Mouse (Mus musculus): ENCODE data around the gene Lin54. TPM values are rescaled to one million over a fixed set of nuclear protein-coding genes. Genes with fewer than 3 reads are reported as not detected.

The Lin54 gene
- polyA plus RNA-seq, 1 experiment from 2014 or later: 11.5 TPM

- H3K27ac ChIP-seq (replicated peaks; ENCODE audit: low read depth, low read length): no peak overlapping the region
- peaks cover 21% of the 10 kb centered on the region for H3K36me3 ChIP-seq (ENCODE audit: control insufficient read depth, insufficient read depth, low read length)
- H3K27me3 ChIP-seq (ENCODE audit: control insufficient read depth, insufficient read depth, low read length): no peaks in the 10 kb centered on the region
- ATAC-seq (ENCODE audit: low FRiP score, low TSS enrichment) (no peak), DNase-seq (no peak)
- no peak overlapping the region for H3K4me2 ChIP-seq (ENCODE audit: low read length)
- H3K9ac ChIP-seq (replicated peaks; ENCODE audit: low read length): no peak overlapping the region
- WGBS: 89% methylated on average over 3 of the region's 3 CpGs
- no peaks in the 10 kb centered on the region for H3K4me1 ChIP-seq (ENCODE audit: control insufficient read depth, insufficient read depth, low read length)
- no peak overlapping the region for H3K4me3 ChIP-seq (replicated peaks; ENCODE audit: low read depth, low read length)
- H3K9me3 ChIP-seq (ENCODE audit: control insufficient read depth, low read length): no peaks in the 10 kb centered on the region
These were observed 24.1 kb downstream of the Lin54 start for GRCm38 (mm10) chr5:100476328-100476727.

DNA sequence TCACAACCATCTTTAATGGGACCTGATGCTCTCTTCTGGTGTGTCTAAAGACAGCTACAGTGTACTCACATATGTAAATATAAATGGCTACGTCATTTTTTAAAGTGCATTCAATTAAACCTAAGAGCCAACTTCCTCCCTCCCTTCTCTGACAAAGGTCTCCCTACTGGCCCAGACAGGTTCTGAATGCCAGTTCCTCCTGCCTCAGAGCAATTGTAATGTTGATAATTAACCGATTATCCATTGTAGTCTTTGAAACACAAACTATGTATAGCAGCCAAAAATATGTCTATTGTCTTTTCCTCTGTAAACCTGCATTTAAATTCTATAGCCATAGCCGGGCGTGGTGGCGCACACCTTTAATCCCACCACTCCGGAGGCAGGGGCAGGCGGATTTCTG lies 33.1 kb downstream of the Lin54 start:
- Histone ChIP-seq H3K4me2 (ENCODE audit: low read length) (no peak overlapping the region), H3K9me3 (ENCODE audit: control insufficient read depth, low read length) (no peaks in the 10 kb centered on the region), H3K9ac (replicated peaks; ENCODE audit: low read length) (no peak overlapping the region), H3K27me3 (ENCODE audit: control insufficient read depth, insufficient read depth, low read length) (no peaks in the 10 kb centered on the region), H3K27ac (replicated peaks; ENCODE audit: low read depth, low read length) (no peak overlapping the region), H3K4me1 (ENCODE audit: control insufficient read depth, insufficient read depth, low read length) (no peaks in the 10 kb centered on the region), H3K36me3 (ENCODE audit: control insufficient read depth, insufficient read depth, low read length) (0 out of 2 replicates have a peak, but pooled peaks cover 10% of the 10 kb centered on the region), H3K4me3 (replicated peaks; ENCODE audit: low read depth, low read length) (no peak overlapping the region)
- 96% methylated on average over 7 of the region's 7 CpGs for WGBS
- DNase-seq: no peak
- ATAC-seq (ENCODE audit: low FRiP score, low TSS enrichment): no peak

- Histone ChIP-seq H3K9ac (replicated peaks; ENCODE audit: low read length) (no peak overlapping the region), H3K4me1 (ENCODE audit: control insufficient read depth, insufficient read depth, low read length) (no peaks in the 10 kb centered on the region), H3K4me2 (ENCODE audit: low read length) (no peak overlapping the region), H3K36me3 (ENCODE audit: control insufficient read depth, insufficient read depth, low read length) (peaks cover 11% of the 10 kb centered on the region; the same call in 1 of the 2 replicates), H3K4me3 (replicated peaks; ENCODE audit: low read depth, low read length) (no peak overlapping the region), H3K9me3 (ENCODE audit: control insufficient read depth, low read length) (no peaks in the 10 kb centered on the region), H3K27me3 (ENCODE audit: control insufficient read depth, insufficient read depth, low read length) (no peaks in the 10 kb centered on the region), H3K27ac (replicated peaks; ENCODE audit: low read depth, low read length) (no peak overlapping the region)
- no peak for DNase-seq
- no peak for ATAC-seq (ENCODE audit: low FRiP score, low TSS enrichment)
- 93% methylated on average over 10 of the region's 10 CpGs for WGBS
These were observed 33.8 kb downstream of the Lin54 start for GRCm38 (mm10) chr5:100466624-100467023.

- no peaks in the 10 kb centered on the region for H3K9me3 ChIP-seq (ENCODE audit: control insufficient read depth, low read length)
- H3K4me3 ChIP-seq (replicated peaks; ENCODE audit: low read depth, low read length): no peak overlapping the region
- H3K36me3 ChIP-seq (ENCODE audit: control insufficient read depth, insufficient read depth, low read length): peaks cover 31% of the 10 kb centered on the region
- no peak overlapping the region for H3K4me2 ChIP-seq (ENCODE audit: low read length)
- H3K27me3 ChIP-seq (ENCODE audit: control insufficient read depth, insufficient read depth, low read length): no peaks in the 10 kb centered on the region
- 85% methylated on average over 2 of the region's 2 CpGs for WGBS
- H3K9ac ChIP-seq (replicated peaks; ENCODE audit: low read length): no peak overlapping the region
- ATAC-seq (ENCODE audit: low FRiP score, low TSS enrichment) (no peak), DNase-seq (no peak)
- H3K4me1 ChIP-seq (ENCODE audit: control insufficient read depth, insufficient read depth, low read length): no peaks in the 10 kb centered on the region
- no peak overlapping the region for H3K27ac ChIP-seq (replicated peaks; ENCODE audit: low read depth, low read length)
These were observed 38.1 kb downstream of the Lin54 start for GRCm38 (mm10) chr5:100462374-100462773.

DNA sequence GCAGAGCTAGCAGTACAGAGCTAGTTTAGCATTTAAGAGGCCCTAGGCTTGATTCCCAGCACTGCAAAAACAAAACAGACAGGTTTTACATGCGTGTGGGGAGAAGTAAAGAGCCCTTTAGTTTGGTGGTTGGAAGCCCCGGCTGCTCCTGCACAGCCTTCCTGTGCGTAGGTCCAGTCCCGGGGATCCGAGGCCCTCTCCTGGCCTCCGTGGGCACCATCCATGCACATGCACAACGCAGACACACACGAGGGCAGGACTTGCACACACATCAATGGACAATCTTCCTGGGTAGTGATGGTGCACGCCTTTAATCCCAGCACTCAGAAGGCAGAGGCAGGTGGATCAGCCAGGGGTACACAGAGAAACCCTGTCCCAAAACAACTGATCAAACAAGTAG lies 38.9 kb downstream of the Lin54 start:
- 95% methylated on average over 9 of the region's 9 CpGs for WGBS
- H3K27ac ChIP-seq (replicated peaks; ENCODE audit: low read depth, low read length): no peak overlapping the region
- H3K4me3 ChIP-seq (replicated peaks; ENCODE audit: low read depth, low read length): no peak overlapping the region
- no peaks in the 10 kb centered on the region for H3K9me3 ChIP-seq (ENCODE audit: control insufficient read depth, low read length)
- H3K4me2 ChIP-seq (ENCODE audit: low read length): no peak overlapping the region
- H3K27me3 ChIP-seq (ENCODE audit: control insufficient read depth, insufficient read depth, low read length): no peaks in the 10 kb centered on the region
- ATAC-seq (ENCODE audit: low FRiP score, low TSS enrichment): no peak
- DNase-seq: no peak
- no peak overlapping the region for H3K9ac ChIP-seq (replicated peaks; ENCODE audit: low read length)
- H3K36me3 ChIP-seq (ENCODE audit: control insufficient read depth, insufficient read depth, low read length): peaks cover 28% of the 10 kb centered on the region
- no peaks in the 10 kb centered on the region for H3K4me1 ChIP-seq (ENCODE audit: control insufficient read depth, insufficient read depth, low read length)

DNA sequence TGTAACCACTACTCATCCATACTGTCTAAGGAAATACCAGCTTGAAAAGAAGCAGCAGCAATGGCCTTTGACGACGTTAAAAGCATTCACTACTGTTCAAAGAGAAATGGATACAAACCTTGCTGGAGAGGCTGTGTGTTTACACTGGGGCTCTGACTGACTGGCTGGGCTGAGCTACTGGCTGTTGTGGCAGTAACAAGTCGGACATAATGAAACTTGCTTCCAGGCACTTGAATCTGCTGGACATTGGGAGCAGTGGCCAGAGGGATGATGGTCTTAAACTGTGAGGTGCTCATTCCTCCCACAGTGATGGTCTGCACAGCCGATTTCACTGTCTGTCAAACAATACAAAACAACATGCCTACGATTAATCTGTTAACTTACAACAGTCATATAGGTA lies 41.0 kb downstream of the Lin54 start:
- DNase-seq (no peak), ATAC-seq (ENCODE audit: low FRiP score, low TSS enrichment) (no peak)
- Histone ChIP-seq H3K4me1 (ENCODE audit: control insufficient read depth, insufficient read depth, low read length) (no peaks in the 10 kb centered on the region), H3K4me2 (ENCODE audit: low read length) (no peak overlapping the region), H3K27me3 (ENCODE audit: control insufficient read depth, insufficient read depth, low read length) (no peaks in the 10 kb centered on the region), H3K9ac (replicated peaks; ENCODE audit: low read length) (no peak overlapping the region), H3K9me3 (ENCODE audit: control insufficient read depth, low read length) (no peaks in the 10 kb centered on the region), H3K4me3 (replicated peaks; ENCODE audit: low read depth, low read length) (no peak overlapping the region), H3K27ac (replicated peaks; ENCODE audit: low read depth, low read length) (no peak overlapping the region), H3K36me3 (ENCODE audit: control insufficient read depth, insufficient read depth, low read length) (peaks cover 29% of the 10 kb centered on the region)
- WGBS: 94% methylated on average over 5 of the region's 5 CpGs

DNA sequence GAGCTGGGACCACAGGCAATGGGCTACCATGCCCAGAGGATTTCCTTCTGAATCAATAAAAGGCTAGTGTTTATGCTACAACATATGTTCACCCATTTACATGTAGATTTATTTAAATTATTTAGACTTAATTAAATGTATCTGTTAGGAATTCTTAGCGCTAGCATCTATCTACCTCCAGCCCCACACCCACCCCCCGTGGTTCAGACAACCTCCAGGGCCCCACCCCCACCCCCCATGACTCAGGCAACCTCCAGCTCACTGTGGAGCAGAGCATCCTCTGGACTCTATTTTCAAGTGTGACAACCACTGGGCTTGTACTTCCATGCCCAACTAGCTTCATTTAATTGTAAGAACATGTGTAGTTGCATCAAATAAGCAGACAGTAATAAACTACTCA lies 48.6 kb downstream of the Lin54 start:
- Histone ChIP-seq H3K36me3 (ENCODE audit: control insufficient read depth, insufficient read depth, low read length) (peaks cover 49% of the 10 kb centered on the region), H3K9ac (replicated peaks; ENCODE audit: low read length) (no peak overlapping the region), H3K27ac (replicated peaks; ENCODE audit: low read depth, low read length) (no peak overlapping the region), H3K4me2 (ENCODE audit: low read length) (no peak overlapping the region), H3K27me3 (ENCODE audit: control insufficient read depth, insufficient read depth, low read length) (no peaks in the 10 kb centered on the region), H3K4me1 (ENCODE audit: control insufficient read depth, insufficient read depth, low read length) (no peaks in the 10 kb centered on the region), H3K4me3 (replicated peaks; ENCODE audit: low read depth, low read length) (no peak overlapping the region), H3K9me3 (ENCODE audit: control insufficient read depth, low read length) (no peaks in the 10 kb centered on the region)
- ATAC-seq (ENCODE audit: low FRiP score, low TSS enrichment): no peak
- DNase-seq: no peak
- WGBS: 74% methylated on average over 2 of the region's 2 CpGs

GRCm38 (mm10) chr5:100438796-100439195 lies 61.6 kb downstream of the Lin54 start:
- no peaks in the 10 kb centered on the region for H3K4me1 ChIP-seq (ENCODE audit: control insufficient read depth, insufficient read depth, low read length)
- H3K36me3 ChIP-seq (ENCODE audit: control insufficient read depth, insufficient read depth, low read length): peaks cover 9% of the 10 kb centered on the region; the same call in 1 of the 2 replicates
- no peak overlapping the region for H3K9ac ChIP-seq (replicated peaks; ENCODE audit: low read length)
- ATAC-seq (ENCODE audit: low FRiP score, low TSS enrichment): no peak
- H3K27me3 ChIP-seq (ENCODE audit: control insufficient read depth, insufficient read depth, low read length): no peaks in the 10 kb centered on the region
- H3K4me2 ChIP-seq (ENCODE audit: low read length): no peak overlapping the region
- H3K27ac ChIP-seq (replicated peaks; ENCODE audit: low read depth, low read length): no peak overlapping the region
- DNase-seq: no peak
- WGBS: 99% methylated on average over 14 of the region's 14 CpGs
- no peaks in the 10 kb centered on the region for H3K9me3 ChIP-seq (ENCODE audit: control insufficient read depth, low read length)
- H3K4me3 ChIP-seq (replicated peaks; ENCODE audit: low read depth, low read length): no peak overlapping the region

GRCm38 (mm10) chr5:100437917-100438316 lies 62.5 kb downstream of the Lin54 start:
- 93% methylated on average over 5 of the region's 5 CpGs for whole genome bisulfite sequencing
- no peak for ATAC-seq (ENCODE audit: low FRiP score, low TSS enrichment)
- H3K4me1 ChIP-seq (ENCODE audit: control insufficient read depth, insufficient read depth, low read length): no peaks in the 10 kb centered on the region

More at GRCm38 (mm10) chr5:100437917-100438316, 62.5 kb downstream of the Lin54 start:
- DNase-seq: no peak
- Histone ChIP-seq H3K9me3 (ENCODE audit: control insufficient read depth, low read length) (no peaks in the 10 kb centered on the region), H3K27ac (replicated peaks; ENCODE audit: low read depth, low read length) (no peak overlapping the region), H3K27me3 (ENCODE audit: control insufficient read depth, insufficient read depth, low read length) (no peaks in the 10 kb centered on the region), H3K36me3 (ENCODE audit: control insufficient read depth, insufficient read depth, low read length) (peaks cover 6% of the 10 kb centered on the region; the same call in 1 of the 2 replicates), H3K4me3 (replicated peaks; ENCODE audit: low read depth, low read length) (no peak overlapping the region), H3K9ac (replicated peaks; ENCODE audit: low read length) (no peak overlapping the region), H3K4me2 (ENCODE audit: low read length) (no peak overlapping the region)
